Mouse (Mus musculus) liver, adult (tissue): ENCODE measurements around the gene Coro1a.

Experiments used
- GATA4 ChIP-seq: IDR thresholded peaks from 2 replicates; pipeline ENCODE4 v1.6.1; 2014; ENCODE audit warnings: mild to moderate bottlenecking, low read length; ENCODE audit not compliant: insufficient replicate concordance

Gene Coro1a

GRCm38 (mm10) chr7:126670152-126670551, 37.4 kb downstream of the Coro1a start:
- no peak for TF ChIP-seq GATA4

GRCm38 (mm10) chr7:126668452-126668851, 39.1 kb downstream of the Coro1a start:
- no peak for TF ChIP-seq GATA4

DNA sequence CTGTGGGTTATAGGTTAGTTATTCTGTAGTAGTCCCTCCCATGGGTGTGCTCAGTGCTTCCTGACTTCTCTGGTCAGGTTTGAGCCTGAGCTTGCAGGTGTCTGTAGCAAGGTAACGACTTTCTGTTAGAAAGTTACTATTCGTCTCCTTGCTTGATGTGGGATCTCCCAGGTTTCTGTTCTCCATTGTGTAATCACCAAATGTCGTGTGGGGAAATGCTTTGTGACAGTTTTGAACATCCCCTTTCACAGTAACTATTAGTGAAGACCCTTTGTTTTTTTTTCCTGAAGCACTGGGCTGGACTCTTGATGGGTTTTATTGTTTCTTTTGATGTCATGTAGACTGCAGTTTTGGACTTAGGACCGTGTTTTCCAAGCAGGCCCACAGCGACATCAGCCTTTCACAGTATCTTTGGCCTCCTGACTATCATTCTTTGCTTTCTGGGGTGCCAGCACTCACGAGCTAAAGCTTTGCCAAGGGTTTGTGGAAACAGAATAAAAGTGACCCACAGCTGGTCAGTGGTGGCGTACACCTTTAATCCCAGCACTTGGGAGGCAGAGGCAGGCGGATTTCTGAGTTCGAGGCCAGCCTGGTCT, 40.0 kb downstream of the Coro1a start:
- no peak; the same call in 1 of the 2 replicates for TF ChIP-seq GATA4

DNA sequence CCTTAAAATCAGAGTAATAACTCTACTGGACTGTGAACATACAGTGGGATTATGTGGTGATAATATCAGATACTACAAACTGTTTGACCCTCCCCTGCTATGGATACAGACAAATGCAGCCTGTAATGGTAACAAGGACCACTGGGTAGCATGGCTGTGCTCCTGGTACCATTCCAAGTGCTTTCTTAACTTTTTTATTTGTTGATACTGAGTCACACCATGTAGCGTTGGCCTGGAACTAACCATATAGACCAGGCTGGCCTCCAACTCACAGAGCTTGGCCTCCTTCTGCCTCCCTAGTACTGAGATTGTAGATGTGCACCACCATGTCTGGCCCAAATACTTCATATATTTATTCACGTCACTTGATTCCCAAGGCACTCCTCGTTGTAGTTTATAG, 42.3 kb downstream of the Coro1a start:
- TF ChIP-seq GATA4 = no peak

GRCm38 (mm10) chr7:126663646-126664045, 43.9 kb downstream of the Coro1a start:
- TF ChIP-seq GATA4 = no peak

DNA sequence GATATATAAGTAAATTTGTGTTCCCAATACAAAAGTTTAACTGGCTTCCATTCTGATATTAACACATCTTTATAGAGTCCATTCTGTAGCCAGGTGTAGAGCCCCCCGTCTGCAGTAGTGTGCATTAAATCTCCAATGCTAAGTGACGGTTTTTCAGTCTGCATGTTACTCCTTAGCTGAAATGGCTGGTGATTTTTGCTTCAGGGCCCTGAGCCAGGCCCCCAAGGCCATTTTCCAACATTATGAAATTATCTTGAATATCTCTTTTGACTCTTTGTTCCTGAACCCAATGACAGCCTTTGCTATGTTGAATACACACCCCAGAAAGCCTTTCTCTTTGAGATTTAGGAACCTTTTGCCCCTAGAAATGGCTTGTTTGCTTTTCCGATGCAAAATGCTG, 47.8 kb downstream of the Coro1a start:
- TF ChIP-seq GATA4 = no peak

DNA sequence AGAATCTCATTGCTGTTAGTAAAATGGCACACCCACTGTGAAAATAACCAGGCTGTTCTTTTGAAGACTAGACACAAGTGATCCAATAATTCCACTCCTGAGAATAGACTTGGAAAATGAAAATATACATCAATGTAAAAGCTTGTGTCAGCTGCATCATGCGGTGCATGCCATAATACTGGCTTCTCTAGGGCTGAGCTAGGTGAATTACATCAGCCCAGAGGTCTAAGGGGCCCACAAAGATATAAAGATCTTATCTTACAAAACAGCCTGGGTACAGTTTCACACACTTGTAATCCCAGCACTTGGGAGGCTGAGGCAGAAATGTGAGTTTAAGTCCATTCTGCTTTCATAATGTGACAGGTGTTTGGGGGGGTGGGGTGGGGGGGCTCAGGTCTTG, 50.1 kb downstream of the Coro1a start:
- no peak for TF ChIP-seq GATA4

- no peak for TF ChIP-seq GATA4
Observed at GRCm38 (mm10) chr7:126655695-126656094, 51.9 kb downstream of the Coro1a start.

DNA sequence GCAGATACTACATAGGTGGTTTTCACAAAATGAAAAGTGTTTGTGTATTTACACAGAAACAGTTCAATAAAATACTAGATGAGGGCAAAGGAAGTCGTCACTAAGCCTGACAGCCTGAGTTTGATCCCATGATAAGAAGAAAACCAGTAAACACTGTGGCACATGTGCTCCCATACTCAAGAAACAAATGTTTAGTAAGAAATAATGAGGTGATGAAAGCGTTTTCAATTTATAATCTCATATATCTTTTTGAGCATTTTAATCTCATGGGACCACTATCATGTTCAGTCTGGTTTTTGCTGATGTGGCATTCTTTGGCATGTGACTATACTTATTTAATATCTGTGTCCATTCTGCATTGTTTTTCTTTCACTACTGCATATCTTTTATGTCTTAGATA, 53.6 kb downstream of the Coro1a start:
- TF ChIP-seq GATA4 = no peak

GRCm38 (mm10) chr7:126650852-126651251, 56.7 kb downstream of the Coro1a start:
- TF ChIP-seq GATA4 = no peak
